Mouse (Mus musculus) gonadal fat pad, adult 2 months (tissue): ENCODE results near the gene Syngr2. TPM values are rescaled to one million over a fixed set of nuclear protein-coding genes. Genes with fewer than 3 reads are reported as not detected.

Experiments
- polyA plus RNA-seq: library from polyadenylated mRNA; depleted of rRNA; stranded (reverse); fragments of >200 nt; gene quantifications from 2 replicates; pipeline ENCODE4 v1.2.3, GENCODE M21; 2012; rRNA removed

Gene Syngr2
- polyA plus RNA-seq, 1 experiment: 133 TPM

Other genes starting within 250 kb of the Syngr2 start
- gene Tnrc6c, start 155.4 kb upstream of the Syngr2 start, polyA plus RNA-seq: 15.0 and 15.8 TPM in 2 replicates
- gene Tmc8, start 27.6 kb upstream of the Syngr2 start, polyA plus RNA-seq: 4.9 and 5.8 TPM in 2 replicates
- 42.5 and 49.8 TPM in 2 replicates for gene Tmc6, start 27.5 kb upstream of the Syngr2 start, polyA plus RNA-seq
- gene 6030468B19Rik, start 12.0 kb upstream of the Syngr2 start, polyA plus RNA-seq: not detected in 2 replicates
- gene Gm20708, start within 50 bp of the Syngr2 start, polyA plus RNA-seq: 0.15 TPM in 1 of 2 replicates, not detected in the other
- gene Afmid, start 16.3 kb downstream of the Syngr2 start, polyA plus RNA-seq: 5.7 and 8.7 TPM in 2 replicates
- gene Tk1, start 16.4 kb downstream of the Syngr2 start, polyA plus RNA-seq: 7.2 and 9.8 TPM in 2 replicates
- gene Birc5, start 39.6 kb downstream of the Syngr2 start, polyA plus RNA-seq: 1.6 and 2.3 TPM in 2 replicates
- gene Tmem235, start 51.1 kb downstream of the Syngr2 start, polyA plus RNA-seq: not detected in 2 replicates
- gene Tha1, start 63.8 kb downstream of the Syngr2 start, polyA plus RNA-seq: 10.7 and 12.5 TPM in 2 replicates
- 4.5 and 5.4 TPM in 2 replicates for gene Socs3, start 160.4 kb downstream of the Syngr2 start, polyA plus RNA-seq
- 32.4 and 44.8 TPM in 2 replicates for gene Pgs1, start 176.6 kb downstream of the Syngr2 start, polyA plus RNA-seq